Mouse (Mus musculus) ovary, postnatal 36 days (tissue): ENCODE data around the gene Ripply2.
"Not testable (repeated sequence)": the region's sequence is repeated elsewhere in the genome, so short reads cannot be mapped to it uniquely, and the experiment has no call there.

Experiments
- DNase-seq: peaks from one replicate; pipeline ENCODE4 v3.0.0; 2022; ENCODE audit warnings: low spot score, mixed read lengths

Gene Ripply2

GRCm38 (mm10) chr9:87015288-87015937 is at the start of gene Ripply2:
TSS of gene Ripply2 (plus strand) at chr9:87015537.
- peak; percentile 4 for DNase-seq

GRCm38 (mm10) chr9:86972471-86972870 is 42.9 kb upstream of the Ripply2 start:
- not testable (repeated sequence) for DNase-seq

- DNase-seq: no peak
Measured at GRCm38 (mm10) chr9:86973562-86973961, 41.8 kb upstream of the Ripply2 start.

- no peak for DNase-seq
Measured at GRCm38 (mm10) chr9:86976896-86977295, 38.4 kb upstream of the Ripply2 start.

GRCm38 (mm10) chr9:86978257-86978907 is 37.0 kb upstream of the Ripply2 start:
- DNase-seq: no peak

- DNase-seq: no peak
Measured at GRCm38 (mm10) chr9:86980048-86980447, 35.3 kb upstream of the Ripply2 start.

- DNase-seq: no peak
Measured at GRCm38 (mm10) chr9:86980942-86981341, 34.4 kb upstream of the Ripply2 start.

GRCm38 (mm10) chr9:86981551-86981950 is 33.8 kb upstream of the Ripply2 start:
- DNase-seq: no peak

GRCm38 (mm10) chr9:86984583-86984982 is 30.8 kb upstream of the Ripply2 start:
- DNase-seq: no peak

- DNase-seq: no peak
Measured at GRCm38 (mm10) chr9:86985105-86985504, 30.2 kb upstream of the Ripply2 start.

- DNase-seq: no peak
Measured at GRCm38 (mm10) chr9:86986703-86987296, 28.5 kb upstream of the Ripply2 start.

- no peak for DNase-seq
Measured at GRCm38 (mm10) chr9:86989822-86990221, 25.5 kb upstream of the Ripply2 start.

GRCm38 (mm10) chr9:86991758-86992157 is 23.6 kb upstream of the Ripply2 start:
- DNase-seq: no peak

- DNase-seq: no peak
Measured at GRCm38 (mm10) chr9:86997046-86997691, 18.2 kb upstream of the Ripply2 start.

- no peak for DNase-seq
Measured at GRCm38 (mm10) chr9:86999956-87000582, 15.3 kb upstream of the Ripply2 start.

- DNase-seq: no peak
Measured at GRCm38 (mm10) chr9:87004701-87005434, 10.5 kb upstream of the Ripply2 start.

- DNase-seq: peak; percentile 3
Measured at GRCm38 (mm10) chr9:87005435-87005779, 9.9 kb upstream of the Ripply2 start.

GRCm38 (mm10) chr9:87008507-87008906 is 6.8 kb upstream of the Ripply2 start:
- DNase-seq: no peak

GRCm38 (mm10) chr9:87008919-87009318 is 6.4 kb upstream of the Ripply2 start:
- no peak for DNase-seq

GRCm38 (mm10) chr9:87015938-87016294 is 579 bp downstream of the Ripply2 start:
- no peak for DNase-seq

- peak; percentile 95 for DNase-seq
Measured at GRCm38 (mm10) chr9:87021778-87022523, 6.6 kb downstream of the Ripply2 start, which contains the start of gene Cyb5r4. TSS of gene Cyb5r4 (plus strand) at chr9:87022014.
